Mouse (Mus musculus) lung, adult 18-20 months (tissue): ENCODE results near the gene Tmem171.

Source experiments
- DNase-seq, 2 experiments: peaks; one replicate each; pipeline ENCODE4 v3.0.0; 2022; ENCODE audit warnings: mixed read lengths in 2 of 2

Tmem171 gene

DNA sequence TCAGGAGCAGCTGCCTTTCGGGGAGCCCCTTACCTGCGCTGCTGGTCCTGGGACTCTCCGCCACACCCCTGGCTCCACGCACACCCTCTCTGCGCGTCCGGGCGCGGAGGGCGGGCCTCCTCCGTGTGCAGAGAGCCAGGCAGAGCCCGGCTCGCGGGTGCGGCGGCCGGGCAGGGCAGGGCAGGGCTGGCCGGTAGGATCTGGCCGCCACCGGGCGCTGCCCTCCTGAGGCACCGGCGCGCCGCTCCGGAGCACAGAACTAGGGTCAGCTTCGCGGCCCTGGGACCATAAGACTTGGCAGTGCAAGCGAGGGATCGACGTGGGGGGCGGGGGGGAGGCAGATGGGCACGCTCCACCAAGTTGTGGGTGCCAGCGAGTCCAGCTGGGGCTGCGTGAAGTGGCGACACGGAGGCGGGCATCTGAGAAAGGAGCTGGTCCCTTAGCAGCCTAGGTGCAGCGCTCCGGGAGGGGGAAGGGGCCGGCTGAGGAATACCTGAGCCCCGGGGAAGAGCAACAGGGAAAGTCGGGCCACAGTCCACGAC, at the start of gene Tmem171:
Tmem171 (minus strand) TSS at position 62 of the 542 bp plus-strand sequence.
- DNase-seq: peak; percentile 47 to 61

- DNase-seq: no peak
Measured at GRCm38 (mm10) chr13:98743829-98744228, 49.2 kb upstream of the Tmem171 start.

- DNase-seq: no peak
Measured at GRCm38 (mm10) chr13:98743214-98743613, 48.6 kb upstream of the Tmem171 start.

DNA sequence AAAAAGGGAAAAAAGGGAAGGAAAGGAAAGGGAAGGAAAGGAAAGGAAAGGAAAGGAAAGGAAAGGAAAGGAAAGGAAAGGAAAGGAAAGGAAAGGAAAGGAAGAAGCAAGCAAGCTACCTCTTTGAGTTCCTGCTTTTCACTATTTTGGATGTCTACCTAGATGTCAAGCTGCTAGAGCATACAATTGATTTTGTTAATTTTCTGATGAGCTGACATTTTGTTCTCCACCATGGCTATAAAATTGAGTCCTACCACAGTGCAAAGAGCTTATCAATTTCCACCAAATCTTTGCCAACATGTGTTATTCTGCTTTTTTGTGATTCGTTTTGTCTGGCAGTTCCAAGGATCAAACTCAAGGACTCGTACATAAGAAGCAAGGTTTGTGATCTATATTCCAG, 43.6 kb upstream of the Tmem171 start:
- DNase-seq: no peak

- no peak for DNase-seq
Measured at GRCm38 (mm10) chr13:98733292-98733691, 38.7 kb upstream of the Tmem171 start.

GRCm38 (mm10) chr13:98729271-98730062, 34.8 kb upstream of the Tmem171 start:
- DNase-seq: no peak

GRCm38 (mm10) chr13:98726494-98726893, 31.9 kb upstream of the Tmem171 start:
- DNase-seq: peak in 1 of 2 experiments; percentile 7

DNA sequence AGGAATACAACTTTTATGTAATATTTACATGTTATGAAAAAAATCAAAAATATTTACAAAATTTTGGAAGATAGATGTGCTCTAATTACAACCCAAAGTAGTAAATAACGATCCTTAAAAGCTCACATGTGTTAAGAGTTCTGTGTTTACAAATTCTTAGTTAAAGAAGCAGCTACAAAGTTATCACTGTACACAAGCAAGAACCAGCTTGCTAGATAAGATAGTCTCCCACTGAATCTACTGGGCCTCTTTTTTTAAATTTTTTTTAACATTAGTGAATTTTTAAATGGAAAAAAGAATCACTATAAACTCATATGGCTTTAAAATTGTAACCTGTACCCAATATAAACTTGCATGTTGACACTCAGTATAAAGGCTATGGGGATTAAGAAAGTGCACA, 28.8 kb upstream of the Tmem171 start:
- no peak for DNase-seq

DNA sequence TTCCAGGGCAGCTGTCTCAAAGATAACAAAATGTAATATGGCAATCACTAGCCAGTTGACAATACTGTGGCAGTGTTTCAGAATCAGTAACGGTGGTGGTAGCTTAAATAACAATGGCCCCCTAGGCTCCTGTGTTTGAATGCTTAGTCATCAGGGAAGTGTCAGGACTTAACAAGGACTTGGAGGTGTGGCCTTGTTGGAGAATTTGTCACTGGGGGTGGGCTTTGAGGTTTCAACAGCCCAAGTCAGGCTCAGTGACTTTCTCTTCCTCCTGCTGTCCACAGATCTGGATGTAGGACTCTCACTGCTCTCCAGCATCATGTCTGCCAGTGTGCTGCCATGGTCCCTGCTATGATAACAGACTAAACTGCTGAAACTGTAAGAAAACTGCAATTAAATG, 27.7 kb upstream of the Tmem171 start:
- no peak for DNase-seq

GRCm38 (mm10) chr13:98716176-98716575, 21.5 kb upstream of the Tmem171 start:
- no peak for DNase-seq

DNA sequence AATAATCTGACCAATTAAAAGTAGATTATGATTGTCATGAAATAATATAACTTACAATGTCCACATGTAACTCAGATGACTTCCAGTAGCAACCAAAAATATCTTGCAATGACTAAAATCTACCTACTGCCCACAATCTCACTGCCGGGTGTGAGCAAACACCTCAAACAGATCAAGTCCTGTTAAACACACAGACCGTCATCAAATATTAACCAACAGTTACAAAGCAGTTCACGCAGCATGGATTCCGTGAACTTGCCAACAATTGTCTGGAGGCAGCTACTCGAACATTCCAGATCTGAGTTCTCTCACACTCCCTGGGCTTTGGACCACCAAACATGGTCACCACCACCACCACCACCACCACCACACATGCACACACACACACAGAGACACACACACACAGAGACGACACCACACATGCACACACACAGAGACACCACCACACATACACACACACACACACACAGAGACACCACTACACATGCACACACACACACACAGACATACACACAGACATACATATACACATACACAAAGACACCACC, 20.9 kb upstream of the Tmem171 start:
- no peak for DNase-seq

- no peak for DNase-seq
Measured at GRCm38 (mm10) chr13:98710655-98711054, 16.0 kb upstream of the Tmem171 start.

- peak; percentile 30 to 46 for DNase-seq
Measured at GRCm38 (mm10) chr13:98710236-98710635, 15.6 kb upstream of the Tmem171 start.

GRCm38 (mm10) chr13:98705501-98705900, 10.9 kb upstream of the Tmem171 start:
- DNase-seq: no peak

GRCm38 (mm10) chr13:98703786-98704185, 9.2 kb upstream of the Tmem171 start:
- no peak for DNase-seq

DNA sequence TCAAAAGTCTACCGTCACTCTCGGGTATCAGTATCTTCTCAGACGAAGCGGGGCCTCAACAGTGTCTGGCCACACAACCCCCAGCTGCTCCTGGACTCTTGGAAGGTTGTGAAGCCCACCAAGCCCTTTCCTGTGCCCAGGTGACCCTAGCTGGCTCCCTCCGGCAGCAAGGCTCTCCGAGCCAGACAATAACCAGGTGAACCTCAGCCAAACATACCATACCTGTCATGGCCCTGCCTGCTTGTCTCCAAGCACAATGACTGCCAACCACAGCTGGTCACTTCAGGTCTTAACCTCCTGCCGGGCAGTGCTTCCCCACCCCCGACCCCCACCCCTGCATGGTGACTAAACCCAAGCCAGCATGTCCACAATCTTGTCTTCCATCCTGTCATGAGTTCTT, 7.7 kb upstream of the Tmem171 start:
- no peak for DNase-seq

DNA sequence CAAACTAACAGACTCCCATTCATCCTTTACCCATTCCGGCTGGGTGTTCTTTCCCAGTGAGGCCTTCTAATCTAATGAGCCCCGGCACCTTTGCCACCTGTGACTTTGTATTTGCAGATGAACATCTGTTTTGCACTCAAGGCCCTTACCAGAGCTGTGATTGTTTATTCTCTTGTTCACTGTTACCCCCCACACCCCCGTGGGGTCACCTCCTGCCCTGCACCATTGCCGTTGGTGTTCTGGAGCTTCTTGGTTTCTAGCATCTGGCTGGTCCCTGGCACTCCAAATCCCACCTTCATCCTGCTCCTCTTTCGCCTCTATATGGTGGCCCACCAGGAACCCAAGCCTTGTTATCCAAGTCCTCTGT, 6.7 kb upstream of the Tmem171 start:
- no peak for DNase-seq

- DNase-seq: peak in 1 of 2 experiments; percentile 25
Measured at GRCm38 (mm10) chr13:98700661-98701308, 6.2 kb upstream of the Tmem171 start.

GRCm38 (mm10) chr13:98699982-98700540, 5.4 kb upstream of the Tmem171 start:
- peak in 1 of 2 experiments; percentile 3 for DNase-seq

DNA sequence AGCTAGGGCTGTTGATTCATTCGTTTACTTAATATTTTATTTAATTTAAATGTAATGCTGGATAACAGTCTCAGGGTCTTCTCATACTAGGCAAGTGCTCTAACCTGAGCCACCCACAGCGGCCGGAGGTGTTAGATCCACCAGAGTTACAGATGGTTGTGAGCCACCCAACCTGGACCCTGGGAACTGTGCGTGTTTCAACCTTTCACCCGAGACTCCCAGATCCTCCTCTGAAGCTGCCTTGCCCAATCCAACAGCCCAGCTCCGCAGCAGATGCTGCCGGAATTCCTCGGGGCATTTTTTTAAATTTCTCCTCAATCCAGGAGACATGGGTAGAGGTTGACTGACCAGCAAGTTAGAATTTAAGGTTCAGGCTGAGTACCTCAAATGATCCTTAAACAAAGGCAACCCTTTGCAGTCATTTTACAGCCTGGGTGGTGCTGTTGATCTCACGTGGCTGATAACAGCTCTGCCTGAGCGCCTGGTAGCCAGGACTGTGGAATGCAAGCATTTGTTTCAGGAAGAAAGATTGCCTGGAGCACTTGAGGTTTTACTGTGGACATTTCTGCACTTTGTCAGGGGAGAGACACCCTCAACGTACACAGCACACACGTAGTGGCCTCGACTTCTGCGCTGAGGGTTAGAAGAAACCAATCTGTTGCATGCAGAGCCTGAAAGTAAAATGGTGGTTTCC, 4.6 kb upstream of the Tmem171 start:
- peak; percentile 37 to 56 for DNase-seq

DNA sequence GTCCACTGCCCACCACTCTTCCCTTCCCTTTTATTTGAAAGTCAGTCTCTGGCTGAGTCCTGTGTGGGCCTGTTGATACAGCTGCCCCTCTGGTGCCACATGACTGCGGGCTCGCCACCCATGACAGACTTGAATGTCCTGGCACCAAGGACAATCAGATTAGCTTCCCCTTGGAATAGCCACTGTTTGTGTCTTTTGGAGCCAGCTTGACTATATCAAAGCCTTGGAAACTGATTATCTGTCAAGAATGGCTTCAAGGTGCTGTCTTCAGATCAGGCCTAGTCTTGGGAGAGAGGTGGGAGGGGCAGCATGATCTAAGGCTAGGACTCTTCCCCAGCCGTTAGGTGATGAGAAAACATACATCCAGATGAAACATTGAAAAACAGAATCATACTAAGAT, 2.1 kb upstream of the Tmem171 start:
- no peak for DNase-seq

DNA sequence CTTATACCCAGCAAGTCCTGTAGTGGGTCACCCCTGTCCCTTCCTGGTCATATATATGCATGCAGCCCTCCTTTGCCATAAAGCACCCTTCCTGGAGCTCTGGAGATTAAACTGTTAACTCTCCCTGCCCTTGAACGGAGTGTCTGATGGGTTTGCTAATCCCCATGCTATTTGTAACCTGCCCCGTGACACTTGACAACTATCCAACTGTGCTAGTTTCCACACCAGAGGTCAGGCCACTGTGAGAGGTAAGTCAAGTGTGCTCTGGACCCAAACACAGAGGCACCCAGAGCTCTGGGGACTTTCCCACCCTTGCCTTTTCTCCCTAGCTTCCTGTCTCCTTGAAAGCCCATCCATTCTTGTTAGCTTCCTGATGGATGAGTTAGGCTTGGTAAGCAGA, 912 bp upstream of the Tmem171 start:
- peak; percentile 76 to 83 for DNase-seq

- DNase-seq: peak; percentile 19 to 39
Measured at GRCm38 (mm10) chr13:98693316-98693715, 1.3 kb downstream of the Tmem171 start.
